9 mouse cellular contexts compared by ENCODE assay signal in genomic region chr3:27250936-27251335, GRCm38 (mm10).
DNase-seq lines count a peak whose midpoint lies in the region; ATAC-seq and TF ChIP-seq lines count a peak whose summit lies in the region.
"Had no signal": no experiment of that assay in that cellular context is flagged by ENCODE, and none has a peak within 500 bp of the region (broad histone marks: within the 10 kb centered on the region; RNA-seq: fewer than 3 reads in every experiment).

No protein-coding gene starts in this region.

- DNase-seq in forebrain, postnatal 0 days, result no peak
- no peak for DNase-seq in forebrain, embryonic 11.5 days (ENCODE audit: low spot score)
- DNase-seq in liver, adult 2 months (ENCODE audit: extremely low read depth, low read depth, low spot score), result no peak
- DNase-seq in liver, embryonic 11.5 days (ENCODE audit: low spot score), result no peak
- DNase-seq in 416B (ENCODE audit: low read depth), result peak; percentile 35
- DNase-seq in NIH3T3 (ENCODE audit: low read depth), result peak; percentile 62

- no peaks in the 10 kb centered on the region for H3K79me2 ChIP-seq in liver, adult 2 months (ENCODE audit: control insufficient read depth, insufficient read depth, low read length)

- no peaks in the 10 kb centered on the region for H3K36me3 ChIP-seq in forebrain, postnatal 0 days (ENCODE audit: insufficient read depth)
- H3K36me3 ChIP-seq in forebrain, embryonic 11.5 days (ENCODE audit: control insufficient read depth, insufficient read depth, low read length), result no peaks in the 10 kb centered on the region
- H3K36me3 ChIP-seq in liver, adult 2 months (ENCODE audit: control insufficient read depth, insufficient read depth, low read length), result no peaks in the 10 kb centered on the region
- H3K36me3 ChIP-seq in liver, embryonic 11.5 days (ENCODE audit: control insufficient read depth, insufficient read depth, low read length), result no peaks in the 10 kb centered on the region
- H3K36me3 ChIP-seq: limb, embryonic 10.5 days had no signal

- peak; percentile 48 for TF ChIP-seq CTCF in forebrain, postnatal 0 days (IDR thresholded peaks at IDR 0.05; ENCODE audit: low read depth)
- peak; percentile 49 for TF ChIP-seq CTCF in liver, adult 2 months (IDR thresholded peaks at IDR 0.05; ENCODE audit: low read depth, low read length)

- H3K4me3 ChIP-seq in forebrain, postnatal 0 days (ENCODE audit: low read depth, low read length), result no peak overlapping the region
- H3K4me3 ChIP-seq in forebrain, embryonic 11.5 days (ENCODE audit: low read depth, low read length), result no peak overlapping the region
- no peak overlapping the region for H3K4me3 ChIP-seq in liver, adult 2 months (ENCODE audit: insufficient read depth, low read depth, low read length)
- H3K4me3 ChIP-seq in liver, embryonic 11.5 days (ENCODE audit: low read depth, low read length), result no peak overlapping the region
- H3K4me3 ChIP-seq: limb, embryonic 10.5 days had no signal

- no peak overlapping the region for H3K9ac ChIP-seq in forebrain, postnatal 0 days
- no peak overlapping the region for H3K9ac ChIP-seq in forebrain, embryonic 11.5 days (ENCODE audit: low read length)
- no peak overlapping the region for H3K9ac ChIP-seq in liver, adult 2 months (ENCODE audit: low read depth, low read length)
- H3K9ac ChIP-seq in liver, embryonic 11.5 days (ENCODE audit: low read depth, low read length), result no peak overlapping the region

- no peaks in the 10 kb centered on the region for H3K4me1 ChIP-seq in forebrain, postnatal 0 days (ENCODE audit: insufficient read depth)
- H3K4me1 ChIP-seq in forebrain, embryonic 11.5 days (replicated peaks; ENCODE audit: control insufficient read depth, insufficient read depth, low read length), result no peaks in the 10 kb centered on the region
- no peaks in the 10 kb centered on the region for H3K4me1 ChIP-seq in liver, adult 2 months (ENCODE audit: control insufficient read depth, insufficient read depth, low read length)
- no peaks in the 10 kb centered on the region for H3K4me1 ChIP-seq in liver, embryonic 11.5 days (replicated peaks; ENCODE audit: control insufficient read depth, insufficient read depth, low read length)
- H3K4me1 ChIP-seq: limb, embryonic 10.5 days had no signal

- TF ChIP-seq POLR2A in liver, adult 2 months (IDR thresholded peaks at IDR 0.05; ENCODE audit: extremely low read depth, insufficient read depth, low read length), result no peak

- H3K27ac ChIP-seq in forebrain, postnatal 0 days (ENCODE audit: low read depth, low read length), result no peak overlapping the region
- no peak overlapping the region for H3K27ac ChIP-seq in forebrain, embryonic 11.5 days (ENCODE audit: low read depth, low read length)
- H3K27ac ChIP-seq in liver, adult 2 months (replicated peaks; ENCODE audit: insufficient read depth, low read depth, low read length), result no peak overlapping the region
- no peak overlapping the region for H3K27ac ChIP-seq in liver, embryonic 11.5 days (ENCODE audit: low read depth, low read length)
- H3K27ac ChIP-seq: limb, embryonic 10.5 days; macrophage had no signal

- WGBS in forebrain, postnatal 0 days, result 45% methylated on average over 7 of the region's 7 CpGs
- 46% methylated on average over 7 of the region's 7 CpGs for WGBS in forebrain, embryonic 11.5 days
- 40% methylated on average over 7 of the region's 7 CpGs for WGBS in liver, adult 2 months
- WGBS in liver, embryonic 11.5 days, result 41% methylated on average over 7 of the region's 7 CpGs

- no peaks in the 10 kb centered on the region for H3K27me3 ChIP-seq in forebrain, postnatal 0 days (ENCODE audit: insufficient read depth, low read length)
- no peaks in the 10 kb centered on the region for H3K27me3 ChIP-seq in forebrain, embryonic 11.5 days (ENCODE audit: control insufficient read depth, insufficient read depth, low read length)
- no peaks in the 10 kb centered on the region for H3K27me3 ChIP-seq in liver, adult 2 months (ENCODE audit: control insufficient read depth, insufficient read depth, low read length)
- no peaks in the 10 kb centered on the region for H3K27me3 ChIP-seq in liver, embryonic 11.5 days (replicated peaks; ENCODE audit: control insufficient read depth, insufficient read depth, low read length)

- ATAC-seq in forebrain, postnatal 0 days, result no peak
- no peak for ATAC-seq in forebrain, embryonic 11.5 days (replicated peaks; ENCODE audit: low FRiP score)
- no peak for ATAC-seq in liver, embryonic 11.5 days (replicated peaks; ENCODE audit: low FRiP score)
- ATAC-seq in megakaryocyte, adult 5-6 weeks (ENCODE audit: poor library complexity, severe bottlenecking), result no peak

- no peaks in the 10 kb centered on the region for H3K9me3 ChIP-seq in forebrain, postnatal 0 days (ENCODE audit: low read length)
- H3K9me3 ChIP-seq in forebrain, embryonic 11.5 days (ENCODE audit: control insufficient read depth, low read length), result no peaks in the 10 kb centered on the region
- H3K9me3 ChIP-seq in liver, embryonic 11.5 days (ENCODE audit: control insufficient read depth, low read length), result no peaks in the 10 kb centered on the region
- H3K9me3 ChIP-seq: limb, embryonic 10.5 days had no signal

- no peak overlapping the region for H3K4me2 ChIP-seq in forebrain, postnatal 0 days (ENCODE audit: low read depth)
- H3K4me2 ChIP-seq in forebrain, embryonic 11.5 days (ENCODE audit: low read depth, low read length, severe bottlenecking), result no peak overlapping the region
- no peak overlapping the region for H3K4me2 ChIP-seq in liver, embryonic 11.5 days

Comparison
In these comparisons a context has a peak if more than half of its experiments do, and no peak if none do; other contexts are left out.
1. DNase-seq: peak in 416B (single experiment) and NIH3T3 (single experiment); none in forebrain, postnatal 0 days (single experiment), forebrain, embryonic 11.5 days (single experiment), liver, adult 2 months (single experiment) and liver, embryonic 11.5 days (single experiment).